11 mouse cellular contexts compared by ENCODE assay signal in the genomic region with DNA sequence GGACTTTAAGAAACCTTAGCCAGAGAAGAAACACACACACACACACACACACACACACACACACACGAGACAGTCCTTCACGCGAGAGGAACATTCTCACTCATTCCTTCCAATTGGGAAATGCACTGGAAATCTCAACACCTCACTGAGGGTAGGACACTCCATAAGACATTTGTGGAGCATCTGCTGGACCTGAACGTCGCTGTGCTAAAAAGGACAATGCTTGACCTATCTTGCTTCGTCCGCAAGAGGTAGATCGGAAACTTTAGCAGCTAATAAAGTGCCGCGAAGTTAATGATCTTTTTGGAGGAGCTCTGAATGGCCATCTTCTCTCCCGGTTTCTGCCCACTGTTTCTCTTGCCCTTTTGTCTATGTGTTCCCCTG. TPM values are rescaled to one million over a fixed set of nuclear protein-coding genes. Genes with fewer than 3 reads are reported as not detected.
DNase-seq lines count a peak whose midpoint lies in the region; ATAC-seq lines count a peak whose summit lies in the region.
"Had no signal": no experiment of that assay in that cellular context is flagged by ENCODE, and none has a peak within 500 bp of the region (broad histone marks: within the 10 kb centered on the region; RNA-seq: fewer than 3 reads in every experiment).

No protein-coding gene starts in this region.

- peak overlapping the region in 1 of 2 experiments; percentile 62; a peak in 1 of 4 replicates for H3K4me3 ChIP-seq in heart, embryonic 14.5 days (ENCODE audit: control insufficient read depth in 1 of 2, insufficient read depth in 1 of 2, low read depth in 1 of 2, low read length in 2 of 2)
- peak overlapping the region; percentile 57 for H3K4me3 ChIP-seq in forebrain, embryonic 13.5 days
- H3K4me3 ChIP-seq in liver, embryonic 13.5 days (replicated peaks), result 0 out of 2 replicates have a peak overlapping the region, but pooled peaks have one; percentile 57

- H3K4me2 ChIP-seq in heart, embryonic 14.5 days (ENCODE audit: low read length), result peak overlapping the region; percentile 98
- H3K4me2 ChIP-seq in forebrain, embryonic 13.5 days, result peak overlapping the region; percentile 82
- peak overlapping the region; percentile 79; the same call in 1 of the 2 replicates for H3K4me2 ChIP-seq in liver, embryonic 13.5 days

- H3K27ac ChIP-seq in heart, embryonic 14.5 days (replicated peaks in 1 of 2; ENCODE audit: control insufficient read depth in 1 of 2, insufficient read depth in 1 of 2, low read depth in 2 of 2, low read length in 2 of 2), result no peak overlapping the region
- no peak overlapping the region for H3K27ac ChIP-seq in forebrain, embryonic 13.5 days
- H3K27ac ChIP-seq in liver, embryonic 13.5 days, result no peak overlapping the region

- no peaks in the 10 kb centered on the region for H3K9me3 ChIP-seq in heart, embryonic 14.5 days (ENCODE audit: control insufficient read depth, low read length)
- no peaks in the 10 kb centered on the region for H3K9me3 ChIP-seq in forebrain, embryonic 13.5 days (replicated peaks)
- H3K9me3 ChIP-seq in liver, embryonic 13.5 days (replicated peaks), result no peaks in the 10 kb centered on the region

- no peaks in the 10 kb centered on the region for H3K36me3 ChIP-seq in heart, embryonic 14.5 days (ENCODE audit: control insufficient read depth, insufficient read depth, low read length)
- H3K36me3 ChIP-seq in forebrain, embryonic 13.5 days (ENCODE audit: poor library complexity, severe bottlenecking), result no peaks in the 10 kb centered on the region
- H3K36me3 ChIP-seq in liver, embryonic 13.5 days, result no peaks in the 10 kb centered on the region
- H3K36me3 ChIP-seq: G1E had no signal

- peaks cover 0 to 8% of the 10 kb centered on the region in 2 experiments; a peak in 2 of 4 replicates for H3K4me1 ChIP-seq in heart, embryonic 14.5 days (ENCODE audit: control insufficient read depth in 2 of 2, insufficient read depth in 2 of 2, low read length in 2 of 2)
- H3K4me1 ChIP-seq in forebrain, embryonic 13.5 days, result peaks cover 17% of the 10 kb centered on the region
- H3K4me1 ChIP-seq in liver, embryonic 13.5 days (replicated peaks), result peaks cover 15% of the 10 kb centered on the region

- DNase-seq in heart, postnatal 10 days, result no peak
- DNase-seq in ES-CJ7 (ENCODE audit: low read depth, low spot score), result peak; percentile 16
- DNase-seq in liver, embryonic 13.5 days, result no peak
- no peak for DNase-seq in spleen, adult 18-20 months
- DNase-seq in ovary, postnatal 14 days (ENCODE audit: low spot score), result no peak

- intact Hi-C loops in heart, postnatal 10 days (cut with DNase I), result no loop called here

- H3K9ac ChIP-seq in heart, embryonic 14.5 days (ENCODE audit: low read length), result no peak overlapping the region
- peak overlapping the region; percentile 72 for H3K9ac ChIP-seq in forebrain, embryonic 13.5 days
- H3K9ac ChIP-seq in liver, embryonic 13.5 days, result no peak overlapping the region

- peaks cover 29% of the 10 kb centered on the region for H3K27me3 ChIP-seq in heart, embryonic 14.5 days (ENCODE audit: control insufficient read depth, insufficient read depth, low read length)
- peaks cover 19% of the 10 kb centered on the region; the same call in 1 of the 2 replicates for H3K27me3 ChIP-seq in forebrain, embryonic 13.5 days
- H3K27me3 ChIP-seq in liver, embryonic 13.5 days, result peaks cover 49% of the 10 kb centered on the region

- WGBS in heart, embryonic 14.5 days, result 52% methylated on average over 11 of the region's 11 CpGs
- 39% methylated on average over 11 of the region's 11 CpGs for WGBS in forebrain, embryonic 13.5 days
- WGBS in liver, embryonic 13.5 days (ENCODE audit: insufficient replicate concordance), result 51% methylated on average over 11 of the region's 11 CpGs

- ATAC-seq in heart, embryonic 14.5 days (ENCODE audit: insufficient number of reproducible peaks, insufficient read depth, low FRiP score, low read depth), result no peak
- ATAC-seq in forebrain, embryonic 13.5 days, result 0 out of 2 replicates have a peak, but pooled peaks have one; percentile 30
- no peak for ATAC-seq in liver, embryonic 13.5 days (ENCODE audit: low read depth)
- no peak for ATAC-seq in CD4-positive, CD25-positive, alpha-beta regulatory T cell, adult 4 months

RNA-seq across cellular contexts. Expression of a gene that starts 1.7 kb away (rescaled TPM):
- polyA plus RNA-seq in heart, embryonic 14.5 days (2014; fragmentation: Nextera tagmentation; extraction: Ambion mirVana), result not detected in 2 replicates
- not detected for total RNA-seq in heart, postnatal 10 days (2021)
- polyA plus RNA-seq in forebrain, embryonic 13.5 days (2015; fragmentation: Nextera tagmentation; extraction: Ambion mirVana), result 0.41 and 0.48 TPM in 2 replicates
- polyA plus RNA-seq in liver, embryonic 13.5 days (2015; fragmentation: Nextera tagmentation; extraction: Ambion mirVana), result not detected in 2 replicates
- polyA plus RNA-seq in CD4-positive, CD25-positive, alpha-beta regulatory T cell, adult 4 months (2017; shearing (Covaris generic)), result under 1 TPM in 1 of 2 experiments, not detected in 1; 0.50 TPM
- total RNA-seq: common myeloid progenitor, adult 5-6 weeks had no signal
- polyA plus RNA-seq: G1E; large intestine, adult 2 months had no signal

RNA-seq across cellular contexts. Expression of a gene that starts 12.3 kb away (rescaled TPM):
- polyA plus RNA-seq in heart, embryonic 14.5 days (2014; fragmentation: Nextera tagmentation; extraction: Ambion mirVana), result 15.2 and 16.0 TPM in 2 replicates
- 10 to 100 TPM; 17.3 to 18.1 TPM for total RNA-seq in heart, postnatal 10 days (2021)
- polyA plus RNA-seq in forebrain, embryonic 13.5 days (2015; fragmentation: Nextera tagmentation; extraction: Ambion mirVana), result 18.5 and 20.1 TPM in 2 replicates
- polyA plus RNA-seq in liver, embryonic 13.5 days (2015; fragmentation: Nextera tagmentation; extraction: Ambion mirVana), result 5.4 and 6.3 TPM in 2 replicates
- polyA plus RNA-seq in CD4-positive, CD25-positive, alpha-beta regulatory T cell, adult 4 months (2017; shearing (Covaris generic)), result 1 to 10 TPM; 4.4 to 7.7 TPM

RNA-seq across cellular contexts. Expression of a gene that starts 28.4 kb away (rescaled TPM):
- 107 TPM in 2 replicates for polyA plus RNA-seq in heart, embryonic 14.5 days (2014; fragmentation: Nextera tagmentation; extraction: Ambion mirVana)
- total RNA-seq in heart, postnatal 10 days (2021), result 10 to 100 TPM; 82.5 to 88.9 TPM
- polyA plus RNA-seq in forebrain, embryonic 13.5 days (2015; fragmentation: Nextera tagmentation; extraction: Ambion mirVana), result 185 and 201 TPM in 2 replicates
- 102 and 112 TPM in 2 replicates for polyA plus RNA-seq in liver, embryonic 13.5 days (2015; fragmentation: Nextera tagmentation; extraction: Ambion mirVana)
- polyA plus RNA-seq in CD4-positive, CD25-positive, alpha-beta regulatory T cell, adult 4 months (2017; shearing (Covaris generic)), result 100 to 1,000 TPM; 169 to 193 TPM
